Mouse (Mus musculus) gastrocnemius, postnatal 25 days (tissue): ENCODE data around the gene Ech1. TPM values are rescaled to one million over a fixed set of nuclear protein-coding genes. Genes with fewer than 3 reads are reported as not detected.

Source experiments
- DNase-seq: peaks from one replicate; pipeline ENCODE4 v3.0.0; 2022
- total RNA-seq, 2 experiments: library from RNA; stranded (reverse); gene quantifications; 1 replicate in 1 of 2; 2 replicates in 1 of 2; pipeline ENCODE4 v1.2.3; 2021

The Ech1 gene
- total RNA-seq, 2 experiments from 2014 or later = 185 to 241 TPM

- DNase-seq = no peak
Measured at GRCm38 (mm10) chr7:28819571-28819970, 5.4 kb upstream of the Ech1 start.

DNA sequence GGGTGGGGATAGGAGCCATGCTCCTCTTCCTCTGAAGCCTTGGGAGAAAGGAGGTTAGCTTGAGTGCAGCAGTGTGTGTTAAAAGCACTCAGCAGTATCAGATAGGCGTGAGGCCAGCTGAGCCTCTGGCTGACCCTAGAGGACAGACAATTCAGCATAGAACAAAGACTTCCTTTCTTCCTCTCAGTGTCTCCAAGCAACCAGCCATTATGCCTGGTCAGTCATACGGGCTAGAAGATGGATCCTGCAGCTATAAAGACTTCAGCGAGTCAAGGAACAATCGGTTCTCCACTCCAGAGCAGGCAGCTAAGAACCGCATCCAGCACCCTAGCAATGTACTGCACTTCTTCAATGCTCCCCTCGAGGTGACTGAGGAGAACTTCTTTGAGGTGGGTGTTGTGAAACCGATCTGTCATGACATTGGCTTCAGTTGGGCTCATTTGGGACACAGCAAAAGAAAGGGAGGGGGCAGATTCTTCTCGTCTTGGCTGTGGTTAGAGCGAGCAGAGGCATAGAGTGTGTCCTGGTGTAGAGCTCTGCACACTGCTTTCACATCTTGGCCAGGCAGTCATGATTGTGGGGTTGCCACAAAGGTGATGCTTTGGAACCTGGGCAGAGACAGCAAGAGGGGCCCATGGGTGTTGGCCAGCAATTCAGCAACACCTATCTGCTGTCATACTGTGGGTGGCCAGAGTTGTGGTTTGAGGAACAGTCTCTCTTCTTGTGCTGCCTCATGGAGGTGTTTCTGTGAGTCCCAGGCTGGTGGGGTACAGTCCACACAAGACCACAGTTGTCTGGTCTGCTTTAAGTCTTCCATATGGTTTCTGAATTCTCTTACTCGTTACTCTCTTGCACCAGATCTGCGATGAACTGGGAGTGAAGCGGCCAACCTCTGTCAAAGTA, 4.4 kb upstream of the Ech1 start:
- no peak for DNase-seq

DNA sequence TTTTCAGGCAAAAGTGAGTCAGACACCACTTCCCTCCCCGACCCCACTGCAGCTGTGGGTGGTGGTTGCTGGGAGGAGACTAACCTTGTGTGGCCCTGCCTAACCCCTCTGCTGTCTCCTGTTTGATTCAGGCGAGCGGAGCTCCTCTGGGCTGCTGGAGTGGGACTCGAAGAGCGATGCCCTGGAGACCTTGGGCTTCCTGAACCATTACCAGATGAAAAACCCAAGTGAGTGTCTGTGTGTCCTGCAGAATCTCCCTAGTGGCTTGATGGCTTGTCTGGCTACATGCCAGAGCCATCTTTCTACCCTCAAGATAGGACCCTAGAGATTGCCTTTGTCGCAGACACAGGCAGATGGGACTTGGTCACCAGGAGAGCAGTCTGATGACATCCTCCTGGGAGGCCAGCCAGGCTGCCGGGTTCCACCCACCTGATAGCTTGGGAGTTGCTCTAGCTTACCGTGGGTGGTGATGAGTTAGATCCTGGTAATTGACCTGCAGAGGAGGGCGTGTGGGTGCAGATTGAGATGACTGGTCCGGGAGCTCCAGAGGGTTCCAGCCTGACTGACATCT, 3.7 kb upstream of the Ech1 start:
- peak; percentile 52 for DNase-seq

GRCm38 (mm10) chr7:28822556-28822955, 2.5 kb upstream of the Ech1 start:
- no peak for DNase-seq

DNA sequence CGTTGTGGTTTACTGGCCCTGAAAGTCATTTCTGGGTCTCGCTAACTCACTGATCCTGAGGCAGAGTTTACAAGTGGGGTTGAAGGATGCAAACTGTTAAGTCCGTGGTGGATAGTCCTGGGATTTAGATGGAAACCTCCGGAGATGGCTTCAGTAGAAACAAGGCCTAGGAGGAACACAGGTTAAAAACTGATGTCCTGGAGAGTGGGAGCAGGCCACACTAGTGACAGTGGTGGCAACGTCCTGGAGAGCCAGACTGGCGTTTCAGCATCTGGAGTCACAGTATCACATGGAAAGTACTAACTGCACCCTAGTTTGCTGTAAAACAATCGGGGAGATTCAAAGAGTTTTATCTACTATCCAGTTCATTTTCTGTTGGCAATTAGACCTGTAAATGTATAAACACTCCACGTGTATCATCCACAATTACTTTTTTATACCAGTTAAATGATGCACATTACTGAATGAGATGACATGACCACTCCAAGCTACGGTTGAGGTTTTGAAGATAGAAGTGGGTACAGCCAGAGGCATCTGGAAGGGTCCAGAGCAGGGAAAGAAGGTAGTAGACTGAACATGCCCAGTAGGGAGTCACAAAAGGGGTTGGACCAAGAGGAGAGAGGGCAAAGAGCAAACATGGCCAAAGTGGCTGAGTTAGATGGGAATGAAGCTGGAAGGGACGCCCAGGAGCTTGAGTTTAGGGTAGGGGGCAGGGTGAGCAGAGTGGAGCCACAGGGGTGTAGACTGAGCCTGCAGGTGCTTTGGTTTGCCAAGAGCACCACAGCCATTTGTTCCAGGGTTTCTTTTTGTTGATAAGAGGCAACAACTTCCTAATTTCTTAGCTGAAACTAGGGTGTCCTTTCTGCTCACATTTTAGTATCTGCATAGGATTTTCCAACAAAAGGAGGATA, 1.8 kb upstream of the Ech1 start:
- DNase-seq = no peak

GRCm38 (mm10) chr7:28823932-28824331, 1.1 kb upstream of the Ech1 start:
- DNase-seq = no peak

- DNase-seq = no peak
Measured at GRCm38 (mm10) chr7:28825686-28826401, 827 bp downstream of the Ech1 start.

- no peak for DNase-seq
Measured at GRCm38 (mm10) chr7:28826402-28826772, 1.4 kb downstream of the Ech1 start.

DNA sequence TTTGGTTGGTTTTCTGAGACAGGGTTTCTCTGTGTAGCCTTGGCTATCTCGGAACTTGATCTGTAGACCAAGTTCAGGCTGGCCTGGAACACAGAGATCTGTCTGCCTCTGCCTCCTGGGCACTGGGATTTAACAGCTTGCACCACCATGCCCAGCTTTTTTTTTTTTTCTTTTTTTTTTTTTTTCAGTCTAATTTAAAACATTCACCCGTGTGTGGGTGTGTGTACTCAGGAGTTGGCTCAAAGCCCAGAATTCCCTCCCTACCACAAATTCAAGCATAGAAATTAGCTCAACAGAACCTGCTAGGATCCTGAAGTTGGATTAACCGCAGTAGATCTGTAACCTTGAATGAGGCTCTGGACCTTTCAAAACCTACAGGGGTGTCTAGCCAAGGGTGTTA, 2.3 kb downstream of the Ech1 start:
- DNase-seq = no peak

GRCm38 (mm10) chr7:28829821-28830220, 4.8 kb downstream of the Ech1 start:
- DNase-seq = no peak

GRCm38 (mm10) chr7:28830981-28831380, 6.0 kb downstream of the Ech1 start:
- no peak for DNase-seq

GRCm38 (mm10) chr7:28831411-28832125, 6.6 kb downstream of the Ech1 start:
- DNase-seq = no peak

- no peak for DNase-seq
Measured at GRCm38 (mm10) chr7:28832137-28832536, 7.1 kb downstream of the Ech1 start.

GRCm38 (mm10) chr7:28833723-28834347, 8.8 kb downstream of the Ech1 start, which contains the start of gene Lgals4:
Gene Lgals4, plus strand, starts transcription at chr7:28833854.
- DNase-seq = no peak

- DNase-seq = no peak
Measured at GRCm38 (mm10) chr7:28836936-28837335, 11.9 kb downstream of the Ech1 start.

- no peak for DNase-seq
Measured at GRCm38 (mm10) chr7:28838331-28838730, 13.3 kb downstream of the Ech1 start.

DNA sequence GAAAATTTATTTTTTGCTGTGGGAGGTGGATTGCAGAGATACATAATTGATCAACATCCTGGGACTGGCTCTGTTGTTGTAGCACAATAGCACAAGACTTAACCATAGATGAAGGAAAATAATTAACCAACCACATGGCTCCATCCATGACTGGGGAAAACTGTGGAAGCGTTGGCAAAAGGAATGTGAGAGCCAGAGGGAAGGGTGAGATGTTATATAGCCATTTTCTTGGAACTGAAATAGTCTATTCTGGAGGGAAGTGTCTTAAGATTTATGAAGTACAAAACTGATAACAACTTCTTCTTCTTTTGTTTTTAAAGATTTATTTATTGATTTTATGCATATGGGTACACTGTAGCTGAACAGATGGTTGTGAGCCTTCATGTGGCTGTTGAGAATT, 22.3 kb downstream of the Ech1 start:
- DNase-seq = no peak

DNA sequence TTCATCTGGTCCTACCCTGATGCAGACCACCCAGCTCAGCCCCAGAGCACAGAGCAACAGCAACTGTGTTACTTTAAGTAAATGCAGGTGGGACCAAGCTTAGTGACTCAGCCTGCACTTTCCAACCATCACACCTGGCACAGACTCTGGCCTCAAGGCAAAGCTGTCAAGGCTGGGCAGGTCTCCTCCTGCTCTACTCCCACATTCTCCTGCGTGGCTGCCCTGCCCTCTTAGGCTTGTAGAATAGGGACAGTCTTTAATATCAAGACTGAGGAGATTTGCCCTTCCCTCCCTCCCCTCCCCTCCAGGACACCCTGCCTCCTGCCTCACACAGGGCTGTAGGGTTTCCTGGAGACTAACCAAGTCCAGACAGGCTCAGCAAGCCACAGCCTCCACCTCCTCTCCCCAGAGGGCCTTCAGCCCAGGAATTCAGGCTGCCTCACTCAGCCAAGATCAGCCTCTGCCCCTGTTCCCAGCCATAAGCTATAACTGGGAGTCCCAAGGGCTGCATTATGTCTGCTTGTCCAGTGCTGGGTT, 24.8 kb downstream of the Ech1 start:
- DNase-seq = no peak

DNA sequence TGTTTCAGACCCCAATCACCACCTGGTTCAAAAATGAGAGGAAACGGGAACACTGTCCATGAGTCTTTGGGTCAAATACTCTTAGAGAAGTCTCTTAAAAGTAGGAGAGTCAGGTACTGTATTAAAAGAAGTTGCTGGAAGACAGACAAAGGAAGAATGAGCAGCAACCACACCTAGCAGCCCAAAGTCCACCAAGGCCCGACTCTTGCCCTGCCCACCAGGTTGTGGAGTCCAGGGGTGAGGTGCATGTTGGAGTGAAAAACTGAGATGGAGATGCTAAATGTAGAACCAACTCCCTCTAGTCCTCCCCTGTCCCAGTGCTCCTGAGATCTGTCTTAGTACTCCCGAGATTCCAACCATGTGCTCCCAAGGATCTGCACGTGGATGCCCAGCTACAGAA, 25.6 kb downstream of the Ech1 start:
- DNase-seq = no peak

DNA sequence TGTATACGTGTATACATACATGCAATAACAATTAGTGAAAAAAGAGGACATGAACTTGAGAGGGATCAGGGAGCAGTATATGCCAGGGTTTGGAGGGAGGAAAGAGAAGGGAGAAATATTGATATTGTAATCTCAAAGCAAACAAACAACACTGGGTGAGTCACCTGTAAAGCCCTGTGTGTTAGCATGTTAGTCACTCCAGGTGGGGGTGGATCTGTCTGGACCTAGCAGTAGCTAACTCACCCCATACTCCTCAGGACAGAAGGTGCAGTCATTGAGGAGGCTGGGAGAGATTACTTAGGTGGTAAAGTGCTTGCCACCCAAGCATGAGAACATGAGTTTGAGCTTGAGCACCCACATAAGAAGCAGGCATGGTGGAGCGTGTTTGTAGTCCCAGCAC, 34.9 kb downstream of the Ech1 start:
- no peak for DNase-seq

DNA sequence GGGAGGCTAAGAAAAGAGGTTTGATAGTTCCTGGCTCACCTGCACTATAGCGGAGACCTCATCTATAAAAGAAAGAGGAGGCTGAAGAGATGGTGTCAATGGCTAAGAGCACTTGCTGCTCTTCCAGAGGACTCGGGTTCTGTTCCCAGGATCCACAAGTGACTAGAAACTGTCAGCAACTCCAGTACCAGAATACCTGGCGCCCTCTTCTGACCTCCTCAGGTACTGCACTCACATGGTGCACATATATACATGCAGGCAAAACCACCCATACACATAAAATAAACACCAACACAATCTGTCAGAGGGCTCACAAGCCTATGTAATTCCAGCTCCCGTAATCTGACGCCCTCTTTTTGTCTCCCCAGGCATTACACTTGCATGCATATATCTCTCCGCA, 35.9 kb downstream of the Ech1 start:
- DNase-seq = no peak
